Mouse (Mus musculus) testis, adult 2 months (tissue): ENCODE results near the gene Hand1.

Experiments used
- CTCF ChIP-seq: fragments of 200-500 bp; IDR thresholded peaks from 2 replicates; pipeline ENCODE4 v1.5.1; 2012; ENCODE audit warnings: low read depth, mild to moderate bottlenecking, inconsistent platforms, low read length, moderate library complexity; ENCODE audit not compliant: control insufficient read depth, insufficient read depth, insufficient replicate concordance
- POLR2A ChIP-seq: fragments of 200-500 bp; IDR thresholded peaks from 2 replicates; pipeline ENCODE4 v1.6.1; 2012; ENCODE audit warnings: low read depth, mild to moderate bottlenecking, inconsistent platforms, low read length, moderate library complexity; ENCODE audit not compliant: control insufficient read depth

DNA sequence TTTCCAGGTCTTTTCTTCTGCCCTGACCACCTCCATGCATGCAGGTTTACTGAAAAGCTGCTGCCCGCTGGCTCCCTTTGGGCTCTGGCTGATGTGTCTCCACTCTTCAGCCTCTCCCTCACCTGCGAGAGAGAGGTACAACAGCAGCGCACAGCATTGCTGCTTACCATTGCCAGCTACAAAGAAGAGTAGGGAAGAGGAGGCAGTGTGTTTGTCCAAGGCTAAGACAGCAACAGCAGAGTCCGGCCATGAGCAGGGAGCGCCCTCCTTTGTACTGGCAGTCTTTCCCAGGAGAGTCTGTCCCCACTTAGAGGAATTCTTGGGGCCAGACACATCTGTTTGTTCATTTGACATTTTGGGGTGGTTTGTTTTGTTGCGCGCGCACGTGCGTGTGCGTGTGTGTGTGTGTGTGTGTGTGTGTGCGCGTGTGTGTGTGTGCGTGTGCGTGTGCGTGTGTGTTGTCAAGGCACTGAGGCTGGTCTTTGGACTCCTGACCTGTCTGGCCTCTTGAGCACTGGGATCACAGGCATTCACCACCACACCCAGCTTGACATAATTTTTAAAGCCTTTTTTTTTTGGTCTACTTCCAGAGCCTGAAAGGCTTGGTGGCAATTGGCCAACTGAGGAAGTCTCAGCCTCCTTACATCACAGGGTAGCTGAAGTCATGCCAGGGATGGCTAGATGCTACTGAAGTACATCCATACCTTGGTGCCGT, 23.4 kb downstream of the Hand1 start:
- TF ChIP-seq CTCF, result no peak
- no peak for TF ChIP-seq POLR2A
